Mouse (Mus musculus) megakaryocyte-erythroid progenitor cell, adult 5 weeks (primary cell): ENCODE measurements around the gene Me3. TPM values are rescaled to one million over a fixed set of nuclear protein-coding genes. Genes with fewer than 3 reads are reported as not detected.

ENCODE experiments used
- polyA plus RNA-seq: library from polyadenylated mRNA; stranded (reverse); fragments of >175 nt; gene quantifications from 2 replicates; pipeline ENCODE4 v1.2.3, GENCODE M21; 2012

Gene Me3
- polyA plus RNA-seq: 0.06 TPM in 1 of 2 replicates, not detected in the other

DNA sequence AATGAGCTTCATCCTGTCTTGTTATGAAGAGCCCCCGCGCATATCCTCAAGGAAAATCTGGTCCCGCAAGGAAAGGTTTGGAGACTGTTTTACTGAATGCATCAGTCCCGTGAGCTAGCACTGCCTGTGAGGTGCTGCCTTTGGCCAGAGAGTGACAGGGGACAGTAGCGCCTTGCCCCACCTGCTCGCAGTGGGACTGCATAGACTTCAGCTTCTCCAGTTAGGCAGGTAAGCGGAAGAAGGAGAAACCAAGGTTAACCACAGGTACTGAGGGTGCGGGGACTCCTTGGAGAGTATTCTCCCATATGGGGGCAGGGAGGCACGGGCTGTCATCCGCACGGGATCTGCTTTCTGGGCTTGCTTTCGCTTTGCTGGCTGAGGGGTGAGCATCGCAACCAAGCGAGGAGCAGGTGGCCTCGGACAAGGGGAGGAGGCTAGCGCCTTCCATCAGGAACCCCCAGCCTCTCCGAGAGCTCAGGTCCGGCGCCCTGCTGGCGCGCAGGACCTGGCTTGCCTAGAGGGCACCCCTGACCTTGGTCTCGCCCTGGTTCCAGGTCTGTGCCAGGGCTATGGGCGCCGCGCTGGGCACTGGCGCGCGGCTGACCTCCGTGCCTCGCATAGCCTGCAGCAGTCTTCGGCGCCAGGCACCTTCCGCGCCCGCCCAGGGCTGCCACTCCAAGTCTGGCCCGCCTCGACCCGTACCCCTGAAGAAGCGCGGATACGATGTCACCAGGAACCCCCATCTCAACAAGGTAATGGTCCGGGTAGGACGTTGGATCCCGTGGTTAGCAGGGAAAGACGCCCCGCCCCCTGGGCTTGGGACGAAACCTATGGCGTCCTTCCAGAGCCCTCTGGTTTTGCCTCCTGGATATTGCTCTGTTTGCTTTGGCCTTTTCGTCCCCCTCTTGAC, at the start of gene Me3:
Gene Me3 (plus strand): TSS at position 51 of the 910 bp plus-strand sequence.

DNA sequence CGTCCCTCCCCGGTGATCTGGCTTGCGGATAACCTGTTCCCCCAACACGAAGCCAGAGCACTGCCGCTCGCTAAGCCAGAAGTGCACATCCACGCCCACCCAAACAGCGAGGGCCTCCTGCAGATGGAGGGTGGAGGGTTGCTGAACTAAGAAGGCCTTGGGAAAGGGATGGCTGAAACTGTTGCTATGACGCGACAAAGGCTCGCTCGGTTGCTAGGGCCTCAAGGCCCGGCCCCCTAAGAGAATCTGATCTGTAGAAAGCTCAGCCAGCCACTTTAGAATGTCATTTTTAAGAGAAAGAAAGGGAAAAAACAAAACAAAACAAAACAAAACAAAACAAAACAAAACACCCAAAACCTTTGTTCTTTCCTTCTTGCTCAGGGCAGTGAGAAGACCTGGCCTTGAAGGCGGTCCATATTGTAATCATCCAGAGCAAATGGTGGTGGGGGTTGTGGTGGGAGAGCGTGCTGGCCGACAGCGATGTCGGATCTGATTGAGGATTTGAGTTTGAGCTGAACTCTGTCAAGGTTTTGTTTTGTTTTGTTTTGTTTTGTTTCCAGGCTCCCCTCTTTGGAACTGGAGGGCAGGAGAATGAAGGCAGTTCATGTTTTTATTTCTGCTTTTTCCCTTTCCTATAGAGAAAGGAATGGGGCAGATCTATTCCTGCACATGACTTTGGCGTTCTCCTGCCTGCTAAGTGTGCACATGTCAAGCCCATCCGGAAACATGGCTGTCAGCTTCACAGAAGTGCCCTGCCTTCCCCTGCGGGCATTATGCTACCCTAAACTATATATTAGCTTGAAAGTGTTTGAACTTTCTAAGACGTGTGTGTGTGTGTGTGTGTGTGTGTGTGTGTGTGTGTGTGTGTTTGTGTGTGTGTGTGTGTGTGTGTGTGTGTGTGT, 271.5 kb downstream of the Me3 start, which contains the start of gene Ccdc81:
Gene Ccdc81 (minus strand): TSS at position 188 of the 902 bp plus-strand sequence.

Other genes starting within 250 kb of the Me3 start
- gene Tmem135, start 228.2 kb upstream of the Me3 start, polyA plus RNA-seq: 79.4 and 81.7 TPM in 2 replicates
- gene Fzd4, start 228.0 kb upstream of the Me3 start, polyA plus RNA-seq: 0.32 and 0.51 TPM in 2 replicates
- gene Prss23, start 105.2 kb upstream of the Me3 start, polyA plus RNA-seq: not detected in 2 replicates